Mouse (Mus musculus) stomach, postnatal 0 days (tissue): ENCODE measurements around the gene Aff4.

Experiments used
- CTCF ChIP-seq: IDR thresholded peaks from 2 replicates; pipeline ENCODE4 v1.5.1; 2016; ENCODE audit warnings: antibody characterized with exemption, low read depth, mild to moderate bottlenecking, moderate library complexity
- EP300 ChIP-seq: optimal IDR thresholded peaks from 2 replicates; pipeline ENCODE3; 2016; ENCODE audit warnings: antibody characterized with exemption

DNA sequence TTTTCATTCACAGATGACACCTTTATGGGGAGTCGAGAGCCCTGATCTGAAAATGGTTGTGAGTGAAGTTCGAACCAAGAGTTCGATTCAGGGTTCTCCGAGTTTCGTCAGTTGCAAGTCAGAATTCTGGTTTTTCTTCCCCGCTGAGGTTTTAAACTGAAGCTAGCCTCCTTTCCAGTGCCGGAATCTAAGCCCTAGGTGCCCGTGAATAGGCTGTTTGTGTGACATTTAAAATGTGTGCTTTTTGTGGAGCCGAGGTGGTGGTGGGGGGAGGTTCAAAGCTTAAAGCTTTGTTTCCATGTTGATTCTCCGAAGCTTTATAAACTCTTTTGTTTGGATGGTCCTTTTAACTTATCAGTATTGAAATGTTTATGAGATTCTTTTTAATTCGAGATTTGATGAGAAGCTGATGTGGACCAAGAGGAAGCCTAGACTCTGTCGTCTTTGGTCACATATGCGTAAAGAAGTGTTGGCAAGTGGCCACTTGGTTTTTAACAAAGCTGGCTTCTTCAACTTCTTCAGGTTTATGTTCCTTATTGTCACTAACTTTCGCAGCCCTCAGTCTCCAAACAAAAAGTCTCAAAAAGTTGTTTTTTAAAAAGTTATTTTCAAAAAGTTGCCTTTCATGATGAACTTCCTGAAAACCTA lies 1.4 kb downstream of the Aff4 start:
- no peak for TF ChIP-seq CTCF
- no peak for TF ChIP-seq EP300
